Mouse (Mus musculus) cerebellum, adult 2 months (tissue): ENCODE measurements around the gene Dlgap1.

Source experiments
- CTCF ChIP-seq: fragments of 200-500 bp; IDR thresholded peaks from 2 replicates; pipeline ENCODE4 v1.5.1; 2011; ENCODE audit warnings: low read depth, mild to moderate bottlenecking, control low read depth, low read length, moderate library complexity, borderline replicate concordance; ENCODE audit not compliant: insufficient read depth
- POLR2A ChIP-seq: fragments of 200-500 bp; IDR thresholded peaks from 2 replicates; pipeline ENCODE4 v1.6.1; 2011; ENCODE audit warnings: low read length, control low read depth, borderline replicate concordance; ENCODE audit not compliant: insufficient read depth

DNA sequence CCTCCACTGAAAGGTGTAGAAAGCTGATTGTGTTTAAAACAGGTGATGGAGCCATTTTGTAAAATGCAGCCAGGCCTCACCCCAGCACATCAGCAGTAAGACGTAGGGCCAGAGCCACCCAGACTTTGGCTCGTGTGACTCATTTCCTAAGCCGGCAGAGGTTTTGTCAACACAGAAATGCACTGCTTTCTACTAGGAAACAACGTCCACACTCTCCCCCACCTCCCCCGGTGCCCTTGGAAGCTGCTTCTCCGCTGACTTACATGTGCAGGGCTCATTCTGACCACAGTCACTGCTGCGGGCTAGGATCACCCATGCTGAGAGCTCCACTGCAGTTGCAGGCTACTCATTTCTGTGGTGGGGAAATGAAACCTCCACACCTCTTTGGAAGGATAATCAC is 533.1 kb downstream of the Dlgap1 start:
- TF ChIP-seq POLR2A: no peak
- no peak for TF ChIP-seq CTCF
